Mouse (Mus musculus) splenic B cell, adult 2 months (primary cell): ENCODE measurements at regions not wholly inside any gene's neighbourhood (a gene's known extent, or its start where the extent isn't known, plus 50 kb on each side); places are given as distances from the start of the nearest gene placed in this dataset.

ENCODE experiments used
- DNase-seq: peaks from one replicate; pipeline ENCODE4 v3.0.0-alpha.2; 2011; ENCODE audit warnings: low read depth, low spot score
- H3K27me3 ChIP-seq: 2 replicates; pipeline ENCODE4 v1.6.1; 2012; ENCODE audit warnings: mild to moderate bottlenecking, low read length, moderate library complexity, mixed read lengths; ENCODE audit not compliant: control insufficient read depth, poor library complexity, insufficient read depth, severe bottlenecking
- H3K36me3 ChIP-seq: 2 replicates; pipeline ENCODE4 v1.6.1; 2012; ENCODE audit warnings: mild to moderate bottlenecking, low read length, moderate library complexity, mixed read lengths; ENCODE audit not compliant: control insufficient read depth, poor library complexity, insufficient read depth, severe bottlenecking

GRCm38 (mm10) chr17:79948591-79949475 lies 52.9 kb upstream of the Atl2 start:
- no peaks in the 10 kb centered on the region for H3K27me3 ChIP-seq
- no peak for DNase-seq
- no peaks in the 10 kb centered on the region for H3K36me3 ChIP-seq
